Mouse (Mus musculus): Measurements from ENCODE around the gene 1700017D01Rik.

DNA sequence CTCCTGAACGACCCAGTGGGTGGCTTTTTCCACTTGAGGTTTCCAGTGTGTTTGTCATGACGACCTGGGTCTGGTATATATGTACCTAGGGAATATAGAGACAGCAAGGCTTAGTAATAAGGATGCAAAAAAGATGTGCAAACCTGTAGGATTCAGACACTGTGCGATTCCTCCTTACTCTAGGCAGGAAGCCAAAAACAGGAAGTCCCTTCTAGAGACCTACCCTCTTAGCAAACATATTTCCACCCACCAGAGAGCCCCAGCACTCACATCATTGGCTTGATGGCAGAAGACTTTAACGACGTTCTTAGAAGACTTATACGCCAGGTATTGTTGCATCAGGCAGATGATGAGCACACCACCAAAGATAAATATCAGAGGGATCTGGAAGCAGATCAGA is 82.7 kb downstream of the 1700017D01Rik start:
- TF ChIP-seq HCFC1 (IDR thresholded peaks at IDR 0.05; ENCODE audit: borderline replicate concordance, insufficient read depth, low read length) (no peak), CHD2 (IDR thresholded peaks at IDR 0.05; ENCODE audit: low read depth, low read length) (no peak)

All from ES-E14 (cell line).